7 mouse cellular contexts compared by ENCODE assay signal in genomic region chr1:189495386-189496150, GRCm38 (mm10).
DNase-seq lines count a peak whose midpoint lies in the region; ATAC-seq lines count a peak whose summit lies in the region.

No protein-coding gene starts in this region.

- DNase-seq in right cerebral cortex, adult 18-20 months: peak; percentile 57
- no peak for DNase-seq in right cerebral cortex, postnatal 4 days
- peak; percentile 29 for DNase-seq in kidney, adult 11 months
- peak; percentile 22 for DNase-seq in left cerebral cortex, adult 11 months (ENCODE audit: low spot score)
- DNase-seq in right cerebral cortex, postnatal 10 days (ENCODE audit: low spot score in 2 of 2): peak; percentile 55 to 65
- DNase-seq in cerebellum, adult 8-10 months: no peak

- no peak for ATAC-seq in activated CD4-positive, CD25-positive, alpha-beta regulatory T cell, adult 4 months

Comparison
In these comparisons a context has a peak if more than half of its experiments do, and no peak if none do; other contexts are left out.
1. DNase-seq: peak in right cerebral cortex, adult 18-20 months (single experiment), kidney, adult 11 months (single experiment), left cerebral cortex, adult 11 months (single experiment) and right cerebral cortex, postnatal 10 days (2 of 2); none in right cerebral cortex, postnatal 4 days (single experiment) and cerebellum, adult 8-10 months (single experiment).